Mouse (Mus musculus) brain, embryonic 14.5 days (tissue): ENCODE data around the gene Panx3.

Source experiments
- CTCF ChIP-seq: fragments of 200-500 bp; IDR thresholded peaks from 2 replicates; pipeline ENCODE4 v1.5.1; 2012; ENCODE audit warnings: inconsistent platforms, mild to moderate bottlenecking, moderate library complexity, borderline replicate concordance; ENCODE audit not compliant: insufficient read depth, insufficient read length; ENCODE audit errors: extremely low read depth
- POLR2A ChIP-seq: fragments of 200-500 bp; IDR thresholded peaks from 2 replicates; pipeline ENCODE4 v1.6.1; 2012; ENCODE audit warnings: mild to moderate bottlenecking, inconsistent platforms, borderline replicate concordance; ENCODE audit not compliant: poor library complexity, insufficient read depth, insufficient read length, severe bottlenecking; ENCODE audit errors: extremely low read depth

GRCm38 (mm10) chr9:37681123-37681522 lies 12.1 kb upstream of the Panx3 start:
- TF ChIP-seq CTCF (no peak), POLR2A (no peak)
